Mouse (Mus musculus): ENCODE measurements at regions not wholly inside any gene's neighbourhood (a gene's known extent, or its start where the extent isn't known, plus 50 kb on each side); places are given as distances from the start of the nearest gene placed in this dataset.

- H3K4me2 ChIP-seq: no peak overlapping the region
- ATAC-seq (replicated peaks; ENCODE audit: low FRiP score): no peak
Measured at GRCm38 (mm10) chr1:36016566-36016965, 51.6 kb upstream of the Hs6st1 start.

GRCm38 (mm10) chr1:36017061-36017461 is 51.1 kb upstream of the Hs6st1 start:
- no peaks in the 10 kb centered on the region for H3K36me3 ChIP-seq (ENCODE audit: control insufficient read depth, insufficient read depth, low read length)
- H3K27ac ChIP-seq (ENCODE audit: low read depth, low read length): no peak overlapping the region
- no peak for DNase-seq (ENCODE audit: low spot score)
- H3K4me3 ChIP-seq (ENCODE audit: low read depth, low read length): no peak overlapping the region
- H3K9ac ChIP-seq (ENCODE audit: low read depth, low read length): no peak overlapping the region
- no peaks in the 10 kb centered on the region for H3K9me3 ChIP-seq (ENCODE audit: control insufficient read depth, low read length)
- H3K4me1 ChIP-seq (replicated peaks; ENCODE audit: control insufficient read depth, insufficient read depth, low read length): peaks cover 4% of the 10 kb centered on the region
- WGBS: 25% methylated on average over 7 of the region's 7 CpGs
- H3K4me2 ChIP-seq: no peak overlapping the region
- no peaks in the 10 kb centered on the region for H3K27me3 ChIP-seq (replicated peaks; ENCODE audit: control insufficient read depth, insufficient read depth, low read length)
- no peak for ATAC-seq (replicated peaks; ENCODE audit: low FRiP score)

More at GRCm38 (mm10) chr1:36016566-36016965, 51.6 kb upstream of the Hs6st1 start:
- H3K4me1 ChIP-seq (replicated peaks; ENCODE audit: control insufficient read depth, insufficient read depth, low read length): peaks cover 4% of the 10 kb centered on the region
- no peaks in the 10 kb centered on the region for H3K9me3 ChIP-seq (ENCODE audit: control insufficient read depth, low read length)
- H3K4me3 ChIP-seq (ENCODE audit: low read depth, low read length): no peak overlapping the region
- 45% methylated on average over 4 of the region's 4 CpGs for WGBS
- H3K9ac ChIP-seq (ENCODE audit: low read depth, low read length): no peak overlapping the region
- H3K27me3 ChIP-seq (replicated peaks; ENCODE audit: control insufficient read depth, insufficient read depth, low read length): no peaks in the 10 kb centered on the region
- H3K36me3 ChIP-seq (ENCODE audit: control insufficient read depth, insufficient read depth, low read length): no peaks in the 10 kb centered on the region
- DNase-seq (ENCODE audit: low spot score): no peak
- no peak overlapping the region for H3K27ac ChIP-seq (ENCODE audit: low read depth, low read length)

DNA sequence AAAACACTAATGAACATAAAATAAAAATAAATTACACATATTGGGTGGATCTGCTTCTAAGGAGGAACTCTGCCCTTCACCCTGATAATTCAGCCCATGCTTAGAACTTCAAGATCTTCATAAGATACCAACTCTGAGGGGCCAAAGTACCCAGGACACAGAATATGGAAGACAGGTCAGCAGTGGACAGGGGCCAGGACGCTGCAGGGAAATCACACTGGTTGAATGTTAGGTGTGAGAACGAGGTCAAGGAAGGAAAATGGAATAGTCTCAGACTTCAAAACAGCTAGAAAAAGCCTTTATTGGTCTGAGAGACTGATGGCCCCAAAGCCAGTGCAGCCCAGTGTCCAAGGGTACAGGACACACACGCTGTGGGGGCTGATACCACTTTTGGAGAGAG is 50.5 kb upstream of the Hs6st1 start:
- Histone ChIP-seq H3K4me3 (ENCODE audit: low read depth, low read length) (no peak overlapping the region), H3K4me2 (no peak overlapping the region), H3K4me1 (replicated peaks; ENCODE audit: control insufficient read depth, insufficient read depth, low read length) (peaks cover 4% of the 10 kb centered on the region), H3K27ac (ENCODE audit: low read depth, low read length) (no peak overlapping the region), H3K27me3 (replicated peaks; ENCODE audit: control insufficient read depth, insufficient read depth, low read length) (no peaks in the 10 kb centered on the region), H3K9me3 (ENCODE audit: control insufficient read depth, low read length) (no peaks in the 10 kb centered on the region), H3K36me3 (ENCODE audit: control insufficient read depth, insufficient read depth, low read length) (no peaks in the 10 kb centered on the region), H3K9ac (ENCODE audit: low read depth, low read length) (no peak overlapping the region)
- DNase-seq (ENCODE audit: low spot score): no peak
- WGBS: 58% methylated on average over 3 of the region's 3 CpGs
- no peak for ATAC-seq (replicated peaks; ENCODE audit: low FRiP score)
